Mouse (Mus musculus): ENCODE results near the gene Rapgef4. TPM values are rescaled to one million over a fixed set of nuclear protein-coding genes. Genes with fewer than 3 reads are reported as not detected.

The Rapgef4 gene
- polyA plus RNA-seq, 1 experiment: 11.3 TPM

DNA sequence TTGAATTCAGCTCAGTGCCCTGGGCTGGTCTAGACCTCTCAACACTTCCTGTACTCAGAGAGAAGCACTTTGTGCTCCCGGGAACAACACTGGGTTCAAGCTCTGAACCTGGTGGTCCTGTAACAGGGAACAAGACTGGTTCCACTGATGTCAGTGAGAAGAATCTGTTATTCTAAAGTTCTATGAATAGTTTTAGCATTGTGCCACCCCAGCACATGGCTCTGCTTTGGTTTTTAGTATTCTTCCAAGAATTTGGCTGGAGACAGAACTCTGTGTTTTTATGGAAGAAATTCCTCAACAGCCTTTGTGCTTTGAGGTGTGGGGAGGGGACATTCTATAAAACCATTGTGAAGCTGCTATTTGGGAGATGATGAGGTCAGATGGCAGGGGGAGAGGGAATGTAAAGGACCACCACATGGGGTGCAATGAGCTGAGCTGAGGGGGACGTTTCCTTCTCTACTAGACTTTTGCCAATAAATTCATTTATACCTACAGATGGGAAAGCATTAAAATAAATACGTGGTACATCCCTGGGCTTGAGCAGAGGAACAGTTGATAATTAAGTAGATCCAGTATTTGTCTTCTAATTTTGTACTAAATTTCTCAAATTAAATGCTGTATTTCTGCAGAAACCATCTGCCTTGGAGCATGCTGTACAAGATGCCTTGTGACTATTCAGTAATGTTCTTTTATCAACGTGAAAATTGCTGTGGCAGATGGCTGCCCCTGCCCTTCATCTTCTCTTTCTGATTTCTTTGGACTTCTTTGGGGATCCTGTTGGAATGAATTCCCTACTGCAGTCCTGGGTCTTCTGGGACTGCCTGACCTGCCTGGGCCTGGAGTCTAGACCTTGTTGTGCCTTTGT is 127.6 kb downstream of the Rapgef4 start:
- Histone ChIP-seq H3K27ac (ENCODE audit: insufficient read depth, low read length) (no peak overlapping the region), H3K27me3 (ENCODE audit: control insufficient read depth, insufficient read depth, low read length) (no peaks in the 10 kb centered on the region), H3K4me1 (ENCODE audit: control insufficient read depth, insufficient read depth, insufficient read length) (peaks cover 7% of the 10 kb centered on the region; the same call in 1 of the 2 replicates), H3K36me3 (ENCODE audit: control insufficient read depth, insufficient read depth, low read length) (no peaks in the 10 kb centered on the region), H3K4me3 (ENCODE audit: extremely low read depth, insufficient read depth, insufficient read length) (no peak overlapping the region)
- WGBS: 88% methylated on average over 4 of the region's 4 CpGs
- no peak for DNase-seq (ENCODE audit: low read depth in 1 of 2, low spot score in 2 of 2)
- no peak for TF ChIP-seq POLR2A (IDR thresholded peaks at IDR 0.05; ENCODE audit: low read depth, low read length)

DNA sequence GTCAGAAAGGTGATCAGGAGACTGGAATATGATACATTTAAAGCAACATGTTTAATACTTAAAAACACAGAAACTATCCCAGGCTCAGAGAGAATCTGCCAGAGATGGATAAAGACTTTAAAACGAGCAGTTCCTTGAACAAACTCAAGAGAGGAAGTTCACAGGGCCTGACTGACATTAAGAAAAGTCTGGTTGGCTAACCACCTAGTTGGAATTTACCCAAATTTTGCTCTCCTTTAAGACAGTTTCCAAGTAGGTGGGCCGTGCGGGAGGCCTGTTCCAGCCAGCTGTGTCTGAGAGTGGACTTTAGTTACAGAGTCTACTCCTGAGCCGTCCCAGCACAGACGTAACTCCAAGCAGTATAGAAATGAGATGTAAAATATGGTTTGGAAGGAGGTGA is 129.4 kb downstream of the Rapgef4 start:
- Histone ChIP-seq H3K4me3 (ENCODE audit: extremely low read depth, insufficient read depth, insufficient read length) (no peak overlapping the region), H3K36me3 (ENCODE audit: control insufficient read depth, insufficient read depth, low read length) (no peaks in the 10 kb centered on the region), H3K27ac (ENCODE audit: insufficient read depth, low read length) (no peak overlapping the region), H3K4me1 (ENCODE audit: control insufficient read depth, insufficient read depth, insufficient read length) (peaks cover 14% of the 10 kb centered on the region; the same call in 1 of the 2 replicates), H3K27me3 (ENCODE audit: control insufficient read depth, insufficient read depth, low read length) (no peaks in the 10 kb centered on the region)
- DNase-seq (ENCODE audit: low read depth in 1 of 2, low spot score in 2 of 2): no peak
- WGBS: 43% methylated on average over 5 of the region's 5 CpGs
- TF ChIP-seq CTCF (IDR thresholded peaks at IDR 0.05; ENCODE audit: extremely low read depth, insufficient read depth, insufficient read length, insufficient replicate concordance) (no peak), POLR2A (IDR thresholded peaks at IDR 0.05; ENCODE audit: low read depth, low read length) (no peak)

DNA sequence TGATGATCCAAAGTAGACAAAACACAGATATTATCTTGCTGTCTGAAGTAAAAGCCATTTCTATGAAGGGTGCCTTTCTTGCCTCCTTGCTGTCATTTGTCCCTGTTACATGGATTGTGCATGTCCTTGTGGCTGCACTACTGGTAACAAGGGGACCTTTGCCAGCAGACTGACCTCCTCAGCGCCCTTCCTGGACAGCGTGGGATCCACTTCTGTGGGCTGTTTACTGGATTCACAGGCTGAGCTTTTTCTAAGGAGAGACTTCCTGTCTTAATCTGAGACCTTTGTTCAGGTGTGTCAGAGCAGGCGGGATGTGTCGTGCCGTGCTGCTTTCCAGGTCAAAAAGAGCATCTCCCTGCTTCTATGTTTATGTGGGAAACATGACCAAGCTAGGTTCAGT is 132.7 kb downstream of the Rapgef4 start:
- H3K27ac ChIP-seq (ENCODE audit: insufficient read depth, low read length): peak overlapping the region; percentile 96
- H3K27me3 ChIP-seq (ENCODE audit: control insufficient read depth, insufficient read depth, low read length): no peaks in the 10 kb centered on the region
- peaks cover 21% of the 10 kb centered on the region; the same call in 1 of the 2 replicates for H3K4me1 ChIP-seq (ENCODE audit: control insufficient read depth, insufficient read depth, insufficient read length)
- DNase-seq (ENCODE audit: low read depth in 1 of 2, low spot score in 2 of 2): no peak
- no peak overlapping the region for H3K4me3 ChIP-seq (ENCODE audit: extremely low read depth, insufficient read depth, insufficient read length)
- no peaks in the 10 kb centered on the region for H3K36me3 ChIP-seq (ENCODE audit: control insufficient read depth, insufficient read depth, low read length)
- 63% methylated on average over 5 of the region's 5 CpGs for WGBS
- no peak for TF ChIP-seq CTCF (IDR thresholded peaks at IDR 0.05; ENCODE audit: extremely low read depth, insufficient read depth, insufficient read length, insufficient replicate concordance)

DNA sequence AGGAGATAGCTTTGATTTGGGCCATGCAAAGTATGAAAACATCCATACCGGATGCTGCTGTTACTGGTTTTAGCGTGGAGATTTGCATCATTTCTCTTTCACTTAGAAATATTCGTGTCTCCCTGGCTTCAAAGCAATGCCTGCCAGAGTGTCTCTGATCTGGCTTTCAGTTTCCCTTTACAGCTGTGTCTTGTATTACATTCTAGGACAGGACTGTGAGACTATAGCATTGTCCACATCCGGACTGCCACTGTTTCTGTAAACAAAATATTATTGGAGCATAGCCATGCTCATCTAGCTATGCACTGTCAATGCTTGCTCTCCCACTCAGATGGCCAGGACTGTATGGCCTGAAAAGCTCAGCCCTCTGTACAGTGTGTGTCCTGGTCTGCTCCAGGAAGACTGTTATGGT is 133.1 kb downstream of the Rapgef4 start:
- H3K4me1 ChIP-seq (ENCODE audit: control insufficient read depth, insufficient read depth, insufficient read length): peaks cover 21% of the 10 kb centered on the region; the same call in 1 of the 2 replicates
- no peaks in the 10 kb centered on the region for H3K27me3 ChIP-seq (ENCODE audit: control insufficient read depth, insufficient read depth, low read length)
- TF ChIP-seq CTCF (IDR thresholded peaks at IDR 0.05; ENCODE audit: extremely low read depth, insufficient read depth, insufficient read length, insufficient replicate concordance): no peak
- no peak for TF ChIP-seq POLR2A (IDR thresholded peaks at IDR 0.05; ENCODE audit: low read depth, low read length)
- no peak overlapping the region for H3K4me3 ChIP-seq (ENCODE audit: extremely low read depth, insufficient read depth, insufficient read length)
- H3K27ac ChIP-seq (ENCODE audit: insufficient read depth, low read length): peak overlapping the region; percentile 96
- DNase-seq (ENCODE audit: low read depth in 1 of 2, low spot score in 2 of 2): peak; percentile 19 to 47
- 12% methylated on average over 4 of the region's 4 CpGs for WGBS
- H3K36me3 ChIP-seq (ENCODE audit: control insufficient read depth, insufficient read depth, low read length): no peaks in the 10 kb centered on the region

DNA sequence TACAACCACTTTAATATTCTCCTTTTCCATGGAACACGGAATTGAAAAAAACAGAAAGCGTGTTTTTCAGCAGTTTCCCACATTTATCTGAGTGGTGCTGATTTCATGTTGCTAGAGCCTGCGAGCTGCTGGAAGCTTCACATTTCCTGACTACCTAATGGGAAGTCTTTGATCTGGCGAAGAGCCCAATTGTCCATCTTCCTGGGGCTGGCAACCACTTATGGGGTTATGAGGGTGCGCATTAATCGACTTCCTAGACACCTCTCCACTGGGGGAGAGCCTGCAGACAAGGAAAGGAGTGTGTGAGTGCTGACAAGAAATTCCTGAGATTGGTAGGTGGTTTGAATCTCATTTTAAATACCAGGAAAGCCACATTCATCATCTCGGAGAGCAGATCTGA is 135.1 kb downstream of the Rapgef4 start:
- no peaks in the 10 kb centered on the region for H3K27me3 ChIP-seq (ENCODE audit: control insufficient read depth, insufficient read depth, low read length)
- H3K4me1 ChIP-seq (ENCODE audit: control insufficient read depth, insufficient read depth, insufficient read length): peaks cover 21% of the 10 kb centered on the region; the same call in 1 of the 2 replicates
- H3K27ac ChIP-seq (ENCODE audit: insufficient read depth, low read length): no peak overlapping the region
- 87% methylated on average over 7 of the region's 7 CpGs for WGBS
- TF ChIP-seq CTCF (IDR thresholded peaks at IDR 0.05; ENCODE audit: extremely low read depth, insufficient read depth, insufficient read length, insufficient replicate concordance): no peak
- no peak for TF ChIP-seq POLR2A (IDR thresholded peaks at IDR 0.05; ENCODE audit: low read depth, low read length)
- no peak for DNase-seq (ENCODE audit: low read depth in 1 of 2, low spot score in 2 of 2)
- H3K4me3 ChIP-seq (ENCODE audit: extremely low read depth, insufficient read depth, insufficient read length): no peak overlapping the region
- no peaks in the 10 kb centered on the region for H3K36me3 ChIP-seq (ENCODE audit: control insufficient read depth, insufficient read depth, low read length)

DNA sequence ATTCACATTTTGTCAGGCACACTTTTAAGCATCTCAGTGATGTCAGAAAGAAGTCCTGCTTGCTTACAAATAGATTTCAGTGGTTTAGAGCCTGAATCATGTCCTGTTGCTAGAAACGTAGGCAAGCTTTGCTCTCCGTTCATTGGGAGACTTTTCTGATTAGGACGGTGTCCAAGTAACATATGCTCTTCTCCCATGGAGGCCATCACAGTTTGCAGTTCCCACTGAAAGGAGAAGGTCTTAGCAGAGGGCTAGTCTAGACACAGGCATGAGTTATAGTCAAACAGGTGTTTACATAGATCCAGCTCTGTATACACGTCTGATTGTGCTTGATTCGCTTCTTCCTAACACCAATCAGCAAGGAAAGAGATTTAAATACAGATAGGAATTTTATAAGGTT is 135.7 kb downstream of the Rapgef4 start:
- Histone ChIP-seq H3K27ac (ENCODE audit: insufficient read depth, low read length) (no peak overlapping the region), H3K36me3 (ENCODE audit: control insufficient read depth, insufficient read depth, low read length) (no peaks in the 10 kb centered on the region), H3K4me3 (ENCODE audit: extremely low read depth, insufficient read depth, insufficient read length) (no peak overlapping the region), H3K27me3 (ENCODE audit: control insufficient read depth, insufficient read depth, low read length) (no peaks in the 10 kb centered on the region), H3K4me1 (ENCODE audit: control insufficient read depth, insufficient read depth, insufficient read length) (peaks cover 21% of the 10 kb centered on the region; the same call in 1 of the 2 replicates)
- WGBS: 84% methylated on average over 5 of the region's 5 CpGs
- TF ChIP-seq CTCF (IDR thresholded peaks at IDR 0.05; ENCODE audit: extremely low read depth, insufficient read depth, insufficient read length, insufficient replicate concordance): no peak
- TF ChIP-seq POLR2A (IDR thresholded peaks at IDR 0.05; ENCODE audit: low read depth, low read length): no peak
- no peak for DNase-seq (ENCODE audit: low read depth in 1 of 2, low spot score in 2 of 2)

All from spleen, adult 2 months (tissue).